Mouse (Mus musculus): ENCODE results near the gene Zyg11a.
"Not testable (repeated sequence)": the region's sequence is repeated elsewhere in the genome, so short reads cannot be mapped to it uniquely, and the experiment has no call there.

The Zyg11a gene

GRCm38 (mm10) chr4:108217332-108218179 is at the start of gene Zyg11a:
TSS of gene Zyg11a (minus strand) at chr4:108218048.
- no peak for DNase-seq (ENCODE audit: low spot score in 2 of 2)

- DNase-seq (ENCODE audit: low spot score in 2 of 2), result no peak
Measured at GRCm38 (mm10) chr4:108265774-108266173, 47.9 kb upstream of the Zyg11a start.

DNA sequence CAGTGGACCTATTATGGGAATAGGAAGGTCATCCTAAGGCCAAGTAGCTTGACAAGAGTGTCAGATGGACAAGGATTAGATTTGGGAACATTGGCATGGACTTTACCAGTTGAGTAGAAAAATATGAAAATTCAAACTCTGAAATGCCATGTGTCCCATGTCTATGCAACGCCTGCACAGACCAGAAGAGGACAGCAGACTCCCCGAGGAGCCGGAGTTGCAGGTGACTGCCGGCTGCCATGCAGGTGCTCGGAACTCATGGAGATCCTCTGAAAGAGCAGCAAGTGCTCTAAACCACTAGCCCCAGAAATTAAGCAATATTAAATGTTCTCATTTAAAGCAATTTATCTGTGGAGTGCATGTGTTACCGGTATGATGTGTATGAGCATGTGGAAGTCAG is 35.5 kb upstream of the Zyg11a start:
- DNase-seq (ENCODE audit: low spot score in 2 of 2), result no peak

DNA sequence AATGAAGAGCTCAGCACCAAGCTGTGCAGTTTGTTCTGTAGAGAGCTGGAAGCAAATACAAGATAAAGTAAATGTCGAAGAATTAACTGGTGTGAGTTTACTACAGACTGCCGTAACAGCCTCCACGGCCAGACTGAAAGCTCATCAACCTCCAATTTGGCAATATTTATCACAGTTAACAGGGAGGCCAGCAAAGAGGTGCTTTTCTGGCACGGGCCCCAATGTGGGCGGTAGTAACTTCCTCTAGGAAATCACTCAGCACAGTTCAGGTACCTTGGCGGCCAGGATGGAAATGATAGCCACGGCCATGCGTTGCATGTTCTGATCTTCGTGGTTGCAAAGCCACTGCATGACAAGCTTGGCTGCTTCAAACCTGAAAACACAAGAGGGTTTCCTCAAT is 32.7 kb upstream of the Zyg11a start:
- DNase-seq (ENCODE audit: low spot score in 2 of 2), result no peak

GRCm38 (mm10) chr4:108249314-108249713 is 31.5 kb upstream of the Zyg11a start:
- no peak for DNase-seq (ENCODE audit: low spot score in 2 of 2)

DNA sequence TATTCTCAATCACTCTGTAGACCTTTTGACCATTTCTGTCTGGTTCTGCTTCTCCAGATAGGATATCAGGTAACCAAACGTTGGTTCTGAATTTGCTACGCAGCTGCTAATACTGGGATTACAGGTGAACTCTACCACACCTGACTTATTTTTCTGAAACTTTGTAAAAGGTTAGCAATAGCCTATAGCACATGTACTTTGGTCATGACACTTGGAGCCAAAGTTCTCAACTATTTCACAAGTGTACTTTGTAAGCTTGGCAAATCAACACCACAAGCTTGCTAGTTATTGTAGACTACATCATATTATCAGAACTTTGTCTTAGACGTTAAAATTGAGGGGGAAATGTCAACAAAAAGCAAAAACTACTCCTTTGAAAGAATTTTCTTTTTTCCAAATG is 15.8 kb upstream of the Zyg11a start:
- DNase-seq (ENCODE audit: low spot score in 2 of 2), result no peak

DNA sequence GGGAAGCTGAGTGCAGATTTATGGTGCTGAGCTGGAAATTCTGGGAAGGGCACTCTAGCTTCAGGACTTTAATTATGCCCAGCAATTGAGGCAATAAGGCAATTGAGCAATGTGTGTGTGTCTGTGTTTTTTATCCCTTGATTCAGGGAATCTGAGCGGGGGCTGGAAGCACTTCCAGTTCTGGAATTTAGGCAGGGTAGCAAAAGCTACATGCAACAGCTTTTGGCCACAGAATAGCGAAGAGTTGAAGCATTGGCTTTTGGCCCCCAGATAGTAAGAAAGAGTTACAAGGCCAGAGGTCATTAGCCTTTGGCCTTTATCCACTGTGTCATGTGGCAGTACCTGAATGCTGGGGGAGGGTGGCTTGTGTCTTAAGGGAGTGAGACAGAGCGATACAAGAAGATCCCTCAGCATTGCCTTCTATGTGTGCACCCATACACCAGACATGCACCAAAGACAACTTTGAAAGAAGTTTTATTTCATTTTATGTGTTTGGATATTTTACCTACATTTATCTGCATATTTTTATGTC is 7.6 kb upstream of the Zyg11a start:
- no peak for DNase-seq (ENCODE audit: low spot score in 2 of 2)

DNA sequence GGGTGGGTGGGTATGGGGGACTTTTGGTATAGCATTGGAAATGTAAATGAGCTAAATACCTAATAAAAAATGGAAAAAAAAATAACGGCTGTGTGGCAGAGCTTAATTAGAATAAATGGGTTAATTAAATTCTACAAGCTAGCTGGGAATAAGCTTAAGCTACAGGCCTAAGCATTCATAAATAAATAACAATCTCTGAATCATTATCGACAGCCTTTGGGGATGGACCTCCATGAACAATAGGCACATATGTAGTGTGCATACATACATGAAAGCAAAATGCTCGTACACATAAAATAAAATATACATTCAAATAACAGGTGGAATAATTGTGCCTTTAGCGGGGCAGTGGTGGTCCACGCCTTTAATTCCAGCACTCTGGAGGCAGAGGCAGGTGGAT is 4.7 kb upstream of the Zyg11a start:
- no peak for DNase-seq (ENCODE audit: low spot score in 2 of 2)

- DNase-seq (ENCODE audit: low spot score in 2 of 2), result no peak
Measured at GRCm38 (mm10) chr4:108219019-108219418, 1.2 kb upstream of the Zyg11a start.

DNA sequence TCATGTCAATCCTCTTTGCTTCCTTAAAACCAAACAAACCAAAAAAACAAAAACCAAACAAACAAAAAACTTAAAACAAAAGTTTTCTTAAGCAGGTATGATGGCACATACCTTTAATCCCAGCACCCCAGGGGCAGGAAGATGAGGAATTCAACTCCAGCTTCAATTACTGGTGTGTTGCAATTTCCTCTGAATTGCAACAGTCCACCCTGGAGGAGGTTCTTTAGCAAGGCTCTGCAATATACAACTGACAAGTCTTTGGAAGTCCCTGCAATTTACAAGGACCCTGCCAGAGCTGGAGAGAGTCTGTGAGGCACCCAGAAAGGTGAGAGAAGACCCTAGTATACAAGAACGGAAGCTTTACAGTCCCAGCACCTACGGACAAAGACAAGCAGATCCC is 4.8 kb downstream of the Zyg11a start:
- no peak for DNase-seq (ENCODE audit: low spot score in 2 of 2)

DNA sequence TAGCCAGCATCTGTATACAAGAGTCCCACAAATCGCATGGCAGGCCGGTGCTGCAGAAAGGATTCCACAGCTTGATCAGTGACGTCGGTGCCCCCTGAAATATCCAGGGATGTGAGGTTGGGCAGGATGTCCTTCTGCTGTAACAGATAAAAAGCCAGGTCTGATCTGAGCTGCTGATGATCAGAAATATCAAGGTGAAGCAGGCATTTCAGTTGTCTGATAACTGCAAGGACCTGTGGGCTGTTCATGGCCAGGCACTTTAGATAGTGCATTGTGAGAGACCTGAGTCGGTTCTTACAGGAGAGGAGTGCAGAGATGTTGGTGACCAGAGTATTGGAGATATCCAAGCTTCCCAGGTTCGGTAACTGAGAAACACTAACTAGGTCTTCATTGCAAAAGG is 13.2 kb downstream of the Zyg11a start:
- no peak for DNase-seq (ENCODE audit: low spot score in 2 of 2)

- no peak for DNase-seq (ENCODE audit: low spot score in 2 of 2)
Measured at GRCm38 (mm10) chr4:108199236-108199635, 18.6 kb downstream of the Zyg11a start.

DNA sequence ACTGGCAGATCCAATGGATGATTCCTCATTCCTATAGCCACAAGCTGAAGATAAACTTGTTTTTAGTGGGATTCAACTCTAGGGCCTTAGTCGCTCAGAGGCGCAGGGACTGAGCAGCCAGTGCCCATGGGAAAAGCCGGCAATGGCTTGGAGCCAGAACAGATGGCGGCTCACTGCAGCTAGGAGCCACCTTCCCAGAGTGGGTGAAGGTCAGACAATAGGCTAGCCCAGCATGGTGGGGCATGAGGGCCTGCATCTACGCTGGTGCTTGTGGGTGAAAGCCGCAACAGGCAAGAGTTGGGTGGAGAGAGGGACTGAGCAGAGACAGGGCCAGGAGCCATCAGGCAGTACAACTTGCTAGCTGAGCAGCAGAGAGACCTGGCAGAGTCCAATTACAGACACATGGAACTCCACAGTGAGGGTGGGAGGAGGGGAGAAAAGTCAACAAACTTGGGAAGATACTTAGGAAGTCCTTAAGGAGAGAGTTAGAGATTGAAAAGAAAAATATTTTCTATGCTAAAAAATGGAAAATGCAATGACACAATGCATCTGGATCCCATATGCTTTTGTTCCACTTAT is 21.5 kb downstream of the Zyg11a start:
- DNase-seq (ENCODE audit: low spot score in 2 of 2), result no peak

GRCm38 (mm10) chr4:108192821-108193323 is 25.0 kb downstream of the Zyg11a start:
- no peak for DNase-seq (ENCODE audit: low spot score in 2 of 2)

GRCm38 (mm10) chr4:108182278-108182677 is 35.6 kb downstream of the Zyg11a start:
- DNase-seq (ENCODE audit: low spot score in 2 of 2), result no peak

GRCm38 (mm10) chr4:108168056-108168455 is 49.8 kb downstream of the Zyg11a start:
- DNase-seq (ENCODE audit: low spot score in 2 of 2), result no peak

- DNase-seq (ENCODE audit: low spot score in 2 of 2), result no peak
Measured at GRCm38 (mm10) chr4:108166874-108167273, 51.0 kb downstream of the Zyg11a start.

DNA sequence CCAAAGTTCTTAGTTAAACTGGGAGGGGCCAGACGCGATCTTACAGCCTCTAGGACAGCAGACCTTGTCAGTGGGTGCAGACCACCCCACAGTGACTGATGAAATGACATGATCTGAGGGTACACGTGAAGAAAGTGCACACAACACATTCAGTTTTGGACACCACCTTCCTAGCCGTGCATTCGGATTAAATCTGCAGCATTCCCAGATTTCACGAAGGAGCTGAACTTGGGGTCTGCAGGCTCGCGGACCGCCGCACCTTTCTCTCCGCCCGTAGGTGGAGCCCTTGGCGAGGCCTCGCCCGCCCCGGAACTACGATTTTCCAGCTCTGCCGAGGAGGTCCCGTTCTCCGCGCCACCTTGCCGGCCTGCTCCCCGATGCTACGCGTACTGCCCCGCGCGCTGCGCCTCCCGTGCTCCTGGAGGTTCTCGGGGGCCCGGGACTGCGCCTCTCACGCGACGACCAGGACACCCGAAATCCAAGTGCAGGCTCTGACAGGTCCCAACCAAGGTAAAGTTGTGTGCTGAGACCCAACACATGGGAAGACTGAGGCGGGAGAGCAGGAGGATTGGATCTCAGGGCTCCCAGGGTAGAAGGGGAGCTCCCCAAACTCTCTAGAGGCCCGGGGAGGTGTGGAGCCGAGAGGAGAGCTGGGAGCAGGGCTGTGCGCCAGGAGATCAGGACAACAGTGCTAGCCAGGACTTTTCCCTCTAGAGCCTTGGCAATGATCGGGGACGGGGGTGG is 52.5 kb downstream of the Zyg11a start, which contains the start of gene Echdc2:
Gene Echdc2 (plus strand): TSS at position 286 of the 744 bp plus-strand sequence.
- DNase-seq (ENCODE audit: low spot score in 2 of 2), result no peak

GRCm38 (mm10) chr4:108163291-108163690 is 54.6 kb downstream of the Zyg11a start:
- DNase-seq (ENCODE audit: low spot score in 2 of 2), result no peak

DNA sequence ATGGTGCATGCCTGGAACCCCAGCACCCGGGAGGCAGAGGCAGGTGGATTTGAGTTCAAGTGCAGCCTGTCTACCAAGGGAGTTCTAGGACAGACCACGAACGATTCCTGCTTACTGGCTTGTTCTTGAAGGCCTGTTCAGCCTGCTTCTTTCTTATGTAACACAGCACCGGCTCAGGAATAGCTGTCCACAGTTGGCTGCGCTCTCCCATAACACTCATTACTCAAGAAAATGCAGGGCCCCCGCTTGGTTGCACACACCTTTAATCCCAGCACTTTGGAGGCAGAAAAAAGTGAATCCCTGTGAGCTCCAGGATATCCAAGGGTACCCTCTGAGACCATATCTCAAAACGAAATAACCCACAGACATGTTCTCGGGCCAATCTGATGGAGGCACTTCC is 55.9 kb downstream of the Zyg11a start:
- no peak for DNase-seq (ENCODE audit: low spot score in 2 of 2)

- DNase-seq (ENCODE audit: low spot score in 2 of 2), result not testable (repeated sequence)
Measured at GRCm38 (mm10) chr4:108155141-108155540, 62.7 kb downstream of the Zyg11a start.

DNA sequence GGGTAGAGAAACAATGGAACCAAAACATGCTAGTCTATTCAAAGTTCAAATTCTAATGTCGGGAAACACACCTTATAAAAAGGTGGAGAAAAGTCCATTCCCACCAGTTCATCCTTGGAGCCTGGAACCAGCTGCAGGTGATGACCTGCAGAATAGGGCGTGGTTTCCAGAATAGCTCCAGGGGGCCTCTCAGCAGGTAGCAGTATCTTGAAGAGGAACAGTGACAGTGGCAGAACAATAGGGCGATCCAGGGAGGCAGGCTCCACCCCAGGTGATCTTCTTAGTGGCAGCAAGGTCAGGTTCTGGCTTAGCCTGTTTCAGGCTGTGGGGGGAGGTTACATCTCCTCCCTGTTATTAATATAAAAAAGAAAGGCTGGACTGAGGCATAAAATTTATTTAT is 72.3 kb downstream of the Zyg11a start:
- not testable (repeated sequence) for DNase-seq (ENCODE audit: low spot score in 2 of 2)
